Mouse (Mus musculus): ENCODE results near the gene Nubpl. TPM values are rescaled to one million over a fixed set of nuclear protein-coding genes. Genes with fewer than 3 reads are reported as not detected.

The Nubpl gene
- total RNA-seq, 2 experiments from 2014 or later, result 9.4 to 9.9 TPM

DNA sequence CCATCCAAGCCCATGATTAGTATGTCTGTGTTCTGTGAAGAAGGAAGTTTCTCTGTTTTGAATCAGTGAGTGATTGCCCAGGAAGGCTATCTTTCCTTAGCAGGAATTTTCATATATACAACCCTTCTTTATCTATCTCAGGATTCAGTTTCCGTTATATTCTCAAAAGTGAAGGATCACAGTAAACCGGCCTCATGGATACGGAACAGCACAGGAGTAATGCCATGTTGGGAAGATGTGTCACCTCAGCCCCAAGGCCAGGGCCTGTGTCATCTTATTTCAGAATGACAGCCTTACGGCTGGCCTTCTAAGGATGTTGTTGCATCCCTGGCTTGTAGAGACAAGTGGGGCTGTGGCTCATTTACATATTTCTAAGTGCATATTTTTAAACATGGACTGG is 231.0 kb downstream of the Nubpl start:
- DNase-seq, result no peak

DNA sequence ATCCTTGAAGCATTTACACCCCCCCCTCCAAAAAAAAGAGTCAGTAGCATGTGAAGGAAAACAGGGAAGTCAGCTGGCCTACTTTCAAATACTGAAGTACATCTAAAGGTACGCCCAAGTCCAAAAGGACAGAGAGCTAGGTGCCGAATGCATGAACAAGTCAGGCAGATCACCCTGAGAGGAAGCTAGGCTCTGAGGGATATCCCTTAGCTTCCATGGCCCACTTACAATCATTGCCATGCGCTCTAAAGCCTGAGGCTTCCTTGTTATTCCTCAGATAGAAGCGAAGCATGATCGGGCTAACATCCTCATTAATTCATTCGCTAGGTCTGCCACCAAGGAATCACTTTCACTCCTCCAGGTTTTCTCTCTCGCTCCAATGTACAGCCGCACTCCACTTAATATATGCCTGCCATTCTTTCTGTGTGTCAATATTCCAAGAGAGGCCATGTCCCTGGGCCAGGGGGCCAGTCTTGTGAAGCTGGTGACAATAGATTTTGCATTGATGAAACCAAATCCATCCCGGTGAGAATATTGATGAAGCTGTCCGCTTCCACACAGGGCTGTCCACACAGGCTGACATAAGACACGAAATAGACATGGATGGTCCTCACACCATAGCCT is 237.7 kb downstream of the Nubpl start:
- no peak for DNase-seq

DNA sequence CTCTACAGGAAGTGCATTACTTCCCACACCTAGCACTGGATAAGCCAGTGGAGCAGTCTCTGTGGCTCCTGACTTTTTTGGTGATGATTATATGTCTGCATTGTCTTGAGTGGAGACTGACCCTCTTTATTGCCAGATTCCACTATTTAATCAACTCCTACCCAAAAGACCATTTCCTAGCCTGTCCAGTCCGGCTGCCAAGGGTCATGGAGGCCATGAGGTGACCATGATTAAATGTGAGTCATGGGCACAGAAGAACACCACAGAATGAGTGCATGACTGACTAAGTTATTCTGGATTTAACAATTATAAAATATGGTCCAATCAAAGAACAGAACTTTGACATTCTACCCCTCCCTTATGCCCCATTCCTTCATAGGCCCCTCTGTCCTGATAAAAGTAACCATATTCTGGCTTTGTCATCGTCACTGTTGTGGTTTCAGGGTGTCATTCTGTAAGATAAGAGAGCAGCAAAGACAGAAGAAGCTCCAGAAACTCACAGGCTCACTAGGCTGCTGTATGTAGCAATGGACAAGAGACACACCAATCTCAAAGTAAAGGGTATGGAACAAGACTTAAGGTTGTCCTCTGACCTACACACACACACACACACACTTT is 240.7 kb downstream of the Nubpl start:
- DNase-seq, result no peak

DNA sequence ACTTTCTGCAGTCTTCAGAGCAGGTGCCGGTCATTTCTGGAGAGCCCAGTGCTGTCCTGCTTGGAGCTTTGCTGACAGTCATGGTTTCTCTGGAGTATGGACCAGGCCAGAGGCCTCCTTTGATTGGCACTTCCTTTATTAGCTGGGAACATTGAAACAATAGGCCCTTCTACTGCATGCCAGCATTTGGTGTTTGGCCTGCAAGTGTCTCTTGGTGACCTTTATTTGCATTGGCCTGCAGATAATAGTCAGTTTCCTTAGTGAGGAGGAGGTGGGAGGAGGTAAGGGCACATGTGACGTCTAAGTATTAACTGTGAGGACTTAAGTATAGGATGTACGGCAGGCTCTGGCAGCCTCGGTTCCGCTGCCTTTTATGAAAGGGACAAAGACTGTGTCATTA is 249.1 kb downstream of the Nubpl start:
- DNase-seq, result no peak

DNA sequence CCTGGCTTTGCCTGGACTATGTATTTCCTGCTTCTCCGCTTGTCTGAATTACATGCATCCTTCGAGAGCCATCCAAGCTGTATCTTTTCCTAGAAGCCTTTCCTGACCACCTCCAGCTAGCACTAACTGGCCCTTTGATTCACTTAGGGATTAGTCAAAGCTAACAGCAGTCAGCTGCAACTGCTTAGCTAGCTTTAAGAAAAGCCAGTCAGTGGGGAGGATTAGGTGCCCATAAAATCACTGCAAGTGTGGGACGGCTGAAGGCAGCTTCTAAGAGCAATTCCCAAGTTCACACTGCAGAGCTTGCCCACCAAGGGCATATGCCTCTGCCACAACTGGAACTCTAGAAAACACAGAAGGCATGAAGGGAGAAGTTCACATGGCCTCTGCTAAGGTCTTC is 252.7 kb downstream of the Nubpl start:
- no peak for DNase-seq

DNA sequence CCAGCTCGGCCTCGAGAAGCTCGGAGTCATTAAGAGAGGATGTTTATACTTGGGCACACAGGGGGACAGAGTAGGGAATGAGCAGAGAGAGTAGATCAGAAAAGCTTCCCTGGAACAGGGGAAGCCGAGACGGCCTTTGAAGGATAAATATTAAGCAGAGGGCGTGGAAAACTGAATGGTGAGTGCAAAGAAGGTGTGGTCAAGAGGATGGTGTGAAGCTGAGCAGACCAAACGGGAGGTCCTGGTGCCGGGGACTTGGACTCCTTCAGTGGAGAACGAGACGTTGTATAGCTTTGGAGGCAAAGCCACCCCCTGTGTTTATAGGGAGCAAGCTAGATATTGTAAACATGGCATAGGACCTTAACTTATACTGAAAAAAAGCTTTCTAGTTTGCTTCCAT is 261.9 kb downstream of the Nubpl start:
- DNase-seq, result no peak

DNA sequence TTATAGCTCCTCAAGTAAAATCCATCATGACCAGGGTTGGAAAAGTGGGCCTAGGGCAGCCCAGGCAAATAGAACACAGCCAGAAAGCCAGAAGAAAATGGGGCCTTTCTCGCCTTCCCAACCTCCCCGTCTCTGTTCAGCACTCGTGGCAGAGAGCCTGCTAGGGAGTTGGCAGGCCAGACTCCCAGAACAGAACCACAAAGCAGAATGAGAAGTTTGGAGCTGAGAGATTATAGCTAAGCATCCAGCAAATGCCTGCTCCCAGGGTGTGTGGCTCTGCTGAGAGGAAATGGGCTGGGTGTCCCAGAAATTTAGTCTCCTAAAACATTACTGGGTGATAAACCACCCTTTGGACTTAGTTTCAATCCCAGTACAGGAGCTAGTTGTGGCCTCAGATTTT is 262.6 kb downstream of the Nubpl start:
- no peak for DNase-seq

DNA sequence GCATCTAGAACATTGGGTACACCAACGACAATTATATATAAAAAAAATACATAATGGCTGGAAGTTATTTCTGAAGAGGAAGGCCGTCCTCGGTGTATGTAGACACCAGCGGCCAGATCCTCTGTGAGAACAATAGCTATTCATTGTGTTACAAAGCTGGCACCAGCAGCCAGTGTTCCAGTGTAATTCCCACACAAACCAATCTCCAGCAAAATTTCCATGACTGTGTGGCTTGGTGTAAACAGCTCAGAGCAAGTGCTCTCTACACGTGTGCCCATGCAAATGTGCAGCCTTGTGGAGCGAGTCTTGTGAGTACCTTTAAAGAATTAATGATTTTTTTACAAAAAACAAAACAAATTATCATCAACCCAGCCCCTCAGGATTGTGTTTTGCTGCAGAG is 263.7 kb downstream of the Nubpl start:
- peak in 1 of 2 experiments; percentile 11 for DNase-seq

Other genes with a start within 250 kb of the Nubpl start
- gene Heatr5a, start 126.4 kb upstream of the Nubpl start, total RNA-seq (2021), result 10 to 100 TPM; 20.7 to 21.0 TPM
- 1 to 10 TPM; 5.8 to 6.7 TPM for gene Dtd2, start 91.2 kb upstream of the Nubpl start, total RNA-seq (2021)
- not detected for gene Gpr33, start 69.7 kb upstream of the Nubpl start, total RNA-seq (2021)

Data from heart, adult 18-20 months (tissue).